Mouse (Mus musculus): ENCODE data around the gene Gm20661.

Gene Gm20661

DNA sequence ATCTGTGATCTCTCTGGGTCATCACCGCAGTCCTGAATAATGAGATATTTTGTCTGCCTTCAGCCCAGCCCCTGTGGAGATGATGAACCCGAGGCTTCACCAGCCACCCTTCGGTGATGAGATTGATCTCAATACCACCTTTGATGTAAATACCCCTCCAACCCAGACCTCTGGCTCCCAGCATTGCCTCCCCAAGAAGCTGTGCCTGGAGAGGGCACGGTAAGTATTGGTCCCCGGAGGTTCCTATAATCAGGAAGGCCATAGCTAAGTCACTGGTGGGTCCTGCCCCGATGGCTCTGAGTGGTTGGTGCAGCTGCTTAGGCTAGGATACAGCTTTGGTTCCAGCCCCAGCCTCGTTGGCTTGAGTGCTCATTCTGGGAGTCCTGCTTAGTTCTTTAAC is 14.3 kb upstream of the Gm20661 start:
- DNase-seq, result no peak

DNA sequence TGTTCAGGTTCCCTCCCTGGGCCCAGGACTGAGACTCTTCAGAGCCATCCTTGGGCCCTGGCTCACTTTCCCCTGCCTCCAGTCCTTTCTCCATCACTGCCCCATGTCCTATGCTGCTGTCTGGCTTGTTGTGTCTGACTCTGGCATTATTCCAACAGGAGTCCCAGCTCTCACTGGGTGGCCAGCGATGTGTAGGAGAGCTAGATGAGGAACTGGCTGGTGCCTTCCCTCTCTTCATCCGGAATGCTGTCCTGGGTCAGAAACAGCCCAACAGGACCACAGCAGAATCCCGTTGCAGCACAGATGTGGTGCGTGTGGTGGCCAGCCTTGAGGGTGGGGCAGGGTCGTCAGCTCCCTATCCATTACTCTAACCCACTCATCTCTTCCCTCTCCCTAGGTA is 12.5 kb upstream of the Gm20661 start:
- DNase-seq, result no peak

DNA sequence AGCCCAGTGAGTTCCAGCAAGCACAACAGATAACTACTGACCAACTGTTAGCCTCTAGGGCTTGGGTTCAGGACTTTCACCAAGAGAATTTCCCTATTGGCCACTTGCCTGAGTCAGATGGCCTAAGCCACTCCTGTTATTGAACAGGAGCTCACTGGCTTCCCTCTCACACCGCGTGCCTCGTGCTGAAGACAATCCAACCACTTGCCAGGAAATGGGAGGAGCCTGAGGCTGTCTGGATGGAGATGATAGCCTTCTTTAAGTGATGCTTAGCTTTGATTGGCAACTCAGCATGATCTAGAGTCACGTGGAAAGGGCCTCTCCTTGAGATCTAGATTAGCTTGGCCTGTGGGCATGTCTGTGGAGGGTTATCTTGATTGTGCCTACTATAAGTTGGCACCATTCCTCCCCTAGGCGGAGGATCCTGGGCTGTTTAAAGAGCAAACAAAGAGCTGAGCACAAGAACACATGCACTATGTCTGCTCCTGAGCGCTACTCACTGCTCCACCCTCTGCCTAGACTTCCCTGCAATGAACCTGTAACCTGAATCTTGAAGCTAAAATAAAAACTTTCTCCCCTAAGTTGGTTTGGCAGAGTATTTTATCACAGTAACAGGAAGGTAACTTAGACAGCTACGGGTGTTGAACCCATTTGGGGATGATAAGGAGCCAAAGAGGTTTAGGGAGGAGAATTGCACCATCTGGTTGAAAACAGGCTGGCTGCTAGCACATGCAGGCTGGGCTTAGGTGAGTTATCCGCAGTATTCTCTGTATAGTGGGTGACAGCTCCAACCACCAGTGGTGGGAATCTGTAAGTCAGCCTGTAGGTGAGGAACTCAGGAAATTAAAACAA is 10.9 kb upstream of the Gm20661 start:
- DNase-seq, result peak; percentile 54

DNA sequence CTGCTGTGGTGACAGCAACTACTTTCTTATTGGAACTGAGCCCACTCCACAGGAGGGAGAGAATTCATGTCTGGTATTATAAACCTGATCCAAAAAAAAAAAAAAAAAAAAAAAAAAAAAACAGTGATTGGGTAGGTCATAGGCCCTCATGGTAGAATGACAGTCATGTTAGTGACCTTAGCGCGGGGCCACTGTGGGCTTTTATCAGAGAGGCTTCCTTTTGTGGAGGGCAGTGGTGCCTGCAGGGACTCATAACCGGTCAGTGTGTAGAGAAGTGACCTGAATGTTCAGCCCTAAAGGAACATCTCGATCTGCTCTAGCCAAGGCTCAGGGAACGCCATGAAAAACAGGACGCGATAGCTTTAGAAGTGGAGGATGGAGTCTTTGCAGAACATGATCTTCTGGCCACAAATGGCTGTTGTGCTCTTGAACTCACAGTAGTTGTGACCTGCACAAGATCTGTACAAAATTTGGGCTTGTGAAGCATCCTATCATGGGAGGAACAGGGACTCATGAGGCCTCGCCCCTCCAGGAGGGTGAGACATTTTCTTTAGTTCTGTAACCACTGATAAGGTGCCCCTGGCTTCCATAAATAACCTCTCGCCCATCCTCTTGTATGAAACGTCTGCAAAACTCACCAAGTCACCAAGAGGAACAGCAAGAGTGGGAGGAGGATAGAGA is 8.2 kb upstream of the Gm20661 start:
- no peak for DNase-seq

DNA sequence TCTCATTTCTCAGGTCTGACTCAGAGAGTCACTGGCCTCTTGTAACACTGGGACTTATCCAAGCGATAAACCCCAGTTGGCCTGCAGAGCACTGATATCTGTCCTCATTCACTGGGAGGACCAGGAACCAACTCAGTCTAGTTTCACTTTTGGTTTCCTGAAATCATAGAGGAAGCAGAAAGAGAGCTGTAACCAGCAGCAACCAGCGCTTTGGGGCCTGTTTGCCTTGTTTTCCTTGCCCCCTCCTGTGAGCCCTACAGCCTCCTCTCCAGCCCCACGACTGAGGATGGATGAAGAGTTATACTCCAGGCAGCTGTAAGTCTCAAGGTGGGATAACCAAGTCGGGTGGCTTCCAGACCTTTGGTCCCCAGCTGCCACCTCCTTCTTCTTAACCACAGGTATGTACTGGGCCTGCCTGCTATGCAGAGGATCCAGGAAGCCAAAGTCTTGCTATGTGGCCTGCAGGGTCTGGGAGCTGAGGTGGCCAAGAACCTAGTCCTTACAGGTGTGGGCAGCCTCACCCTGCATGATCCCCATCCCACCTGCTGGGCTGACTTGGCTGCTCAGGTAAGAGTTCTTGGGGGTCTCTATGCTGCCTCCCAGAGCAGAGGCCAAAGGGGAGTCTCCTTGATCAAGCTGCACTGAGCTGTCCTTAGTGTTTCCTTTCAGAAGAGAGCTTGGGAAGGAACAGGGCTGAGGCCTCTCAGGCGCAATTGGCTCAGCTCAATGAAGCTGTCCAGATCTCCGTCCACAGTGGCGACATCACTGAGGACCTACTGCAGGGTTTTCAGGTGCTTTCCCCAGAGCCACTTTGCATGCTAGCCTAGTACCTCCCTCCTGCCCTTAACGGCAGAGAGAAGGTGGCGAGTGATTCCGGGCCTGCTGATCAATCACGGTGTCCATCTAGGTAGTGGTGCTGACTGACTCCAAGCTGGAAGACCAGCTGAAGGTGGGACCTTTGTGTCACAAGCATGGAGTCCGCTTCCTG is 7.2 kb upstream of the Gm20661 start, which contains the start of gene Uba7:
Gene Uba7 (plus strand): TSS at position 107 of the 988 bp plus-strand sequence.
- DNase-seq, result peak; percentile 71

DNA sequence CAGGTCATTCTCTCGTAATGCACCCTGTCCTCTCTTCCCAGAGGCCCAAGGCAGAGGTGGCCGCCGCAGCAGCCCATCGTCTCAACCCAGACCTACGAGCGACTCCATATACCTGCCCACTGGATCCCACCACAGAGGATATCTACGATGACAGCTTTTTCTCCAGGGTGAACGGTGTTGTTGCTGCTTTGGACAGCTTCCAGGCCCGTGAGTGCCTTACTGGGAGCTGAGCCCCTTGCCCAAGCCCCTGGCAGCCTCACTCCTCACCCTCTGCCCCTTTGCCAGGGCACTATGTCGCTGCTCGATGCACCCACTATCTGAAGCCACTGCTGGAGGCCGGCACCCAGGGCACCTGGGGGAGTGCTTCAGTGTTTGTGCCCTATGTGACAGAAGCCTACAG is 4.0 kb upstream of the Gm20661 start:
- DNase-seq, result no peak

DNA sequence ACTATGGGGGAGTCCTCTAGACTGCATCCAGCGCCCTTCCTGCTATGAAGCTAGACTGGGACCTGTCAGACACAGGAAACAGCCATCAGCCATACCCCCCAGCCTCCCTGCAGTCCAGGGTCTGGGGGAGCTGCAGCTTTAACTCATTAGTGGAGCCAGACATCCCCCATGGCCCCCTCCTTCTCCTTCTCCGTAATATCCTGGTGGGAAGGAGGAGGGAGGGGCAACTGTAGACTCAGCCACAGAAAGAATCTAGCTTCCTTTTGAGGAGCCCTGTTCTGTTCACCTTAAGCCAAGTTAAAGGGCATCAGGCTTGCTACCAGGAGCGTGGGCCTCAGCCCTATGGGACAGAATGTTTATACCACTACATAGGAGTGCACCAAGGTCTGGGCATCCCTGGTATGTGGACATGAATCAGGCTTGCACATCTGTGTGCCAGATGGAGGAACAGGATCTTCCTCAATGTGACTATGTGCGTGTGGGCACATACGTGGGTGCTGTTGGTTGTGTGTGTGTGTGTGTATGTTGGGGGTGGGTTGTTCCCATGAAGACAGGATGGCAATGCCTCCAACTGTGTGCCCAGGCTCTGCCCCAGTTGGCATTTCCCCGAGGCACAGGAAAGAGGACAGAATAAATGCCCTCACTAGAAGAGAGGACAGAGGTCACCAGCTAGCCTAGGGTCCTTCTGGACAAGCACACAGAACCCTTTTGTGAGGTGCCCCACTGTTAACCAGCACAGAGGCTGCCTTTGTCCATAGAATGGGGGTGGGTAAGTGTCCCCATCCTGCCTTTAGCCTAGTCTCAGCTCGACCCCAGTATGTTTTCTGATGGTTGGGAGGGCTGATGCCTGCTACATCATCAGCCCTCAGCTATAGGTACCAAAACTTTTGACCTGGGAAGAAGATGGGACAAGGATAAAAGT is 913 bp upstream of the Gm20661 start:
- DNase-seq, result no peak

DNA sequence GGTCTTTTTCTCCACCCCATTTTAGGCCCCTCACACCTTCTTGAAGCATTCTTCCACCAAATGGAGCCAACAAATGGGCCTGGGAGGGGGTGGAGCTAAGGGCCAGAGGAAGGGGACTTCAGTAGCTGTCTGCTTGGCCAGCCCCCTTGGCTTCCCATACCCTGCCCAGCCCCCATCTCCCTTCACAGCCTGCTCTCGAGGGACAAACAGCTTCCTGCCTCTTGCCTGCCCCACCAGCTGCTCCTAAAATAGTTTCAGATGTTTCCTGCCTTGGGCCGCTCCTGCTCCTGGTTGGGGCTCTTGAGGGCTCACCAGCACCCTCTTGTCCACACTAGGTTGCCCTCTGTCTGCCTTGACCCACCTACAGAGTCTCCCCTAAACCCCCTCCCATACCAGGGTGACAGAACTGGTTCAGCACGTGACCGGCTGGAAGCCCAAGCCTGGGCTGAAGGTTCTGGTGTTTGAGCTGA is 598 bp downstream of the Gm20661 start:
- DNase-seq, result peak; percentile 88

DNA sequence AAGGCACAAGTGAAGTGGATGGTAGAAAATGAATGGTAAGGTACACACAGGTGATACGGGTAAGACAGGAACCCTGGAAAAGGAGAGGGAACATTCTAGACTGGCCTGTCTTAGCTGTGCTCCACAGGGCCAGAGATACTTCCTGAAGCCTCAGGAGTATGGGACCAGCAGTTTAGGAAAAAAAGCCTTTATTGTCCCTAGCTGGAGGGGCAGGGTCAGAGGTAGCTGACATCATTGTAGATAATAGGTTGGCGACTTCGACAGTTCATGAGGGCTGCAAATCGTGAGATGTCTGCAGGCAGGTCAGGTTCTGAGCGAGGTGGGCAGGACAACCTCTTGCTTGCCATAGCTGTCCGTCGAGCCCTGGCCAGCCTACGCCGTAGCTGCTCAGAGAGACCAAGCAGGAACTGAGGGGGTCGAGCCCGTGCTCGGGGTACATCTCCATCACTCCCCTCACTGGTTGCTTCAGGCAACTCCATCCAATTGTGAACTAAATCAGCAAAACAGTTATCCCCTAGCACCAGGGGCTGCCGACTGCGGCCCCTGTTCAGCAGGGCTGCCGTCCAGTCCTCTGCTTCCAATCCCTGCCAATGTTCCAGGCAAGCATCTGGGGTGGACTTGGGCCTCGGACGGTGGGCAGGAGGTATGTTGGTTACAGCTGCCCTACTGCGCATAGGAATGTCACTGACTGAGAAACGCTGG is 1.3 kb downstream of the Gm20661 start:
- no peak for DNase-seq

DNA sequence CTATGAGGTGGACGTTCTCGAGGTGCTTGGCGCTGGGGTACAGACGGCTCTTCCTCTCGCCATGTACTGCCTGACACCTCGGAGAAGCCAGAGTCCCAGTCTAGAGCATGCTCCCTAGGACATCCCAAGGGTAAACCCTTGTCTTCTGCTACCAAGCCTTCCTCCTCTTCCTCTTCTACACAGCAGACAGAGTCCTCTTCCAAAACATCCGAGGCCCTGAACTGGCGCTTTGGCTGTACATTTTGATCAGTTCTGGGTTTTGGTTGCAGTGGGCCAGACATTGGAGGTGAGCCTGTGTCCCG is 1.8 kb downstream of the Gm20661 start:
- DNase-seq, result no peak

DNA sequence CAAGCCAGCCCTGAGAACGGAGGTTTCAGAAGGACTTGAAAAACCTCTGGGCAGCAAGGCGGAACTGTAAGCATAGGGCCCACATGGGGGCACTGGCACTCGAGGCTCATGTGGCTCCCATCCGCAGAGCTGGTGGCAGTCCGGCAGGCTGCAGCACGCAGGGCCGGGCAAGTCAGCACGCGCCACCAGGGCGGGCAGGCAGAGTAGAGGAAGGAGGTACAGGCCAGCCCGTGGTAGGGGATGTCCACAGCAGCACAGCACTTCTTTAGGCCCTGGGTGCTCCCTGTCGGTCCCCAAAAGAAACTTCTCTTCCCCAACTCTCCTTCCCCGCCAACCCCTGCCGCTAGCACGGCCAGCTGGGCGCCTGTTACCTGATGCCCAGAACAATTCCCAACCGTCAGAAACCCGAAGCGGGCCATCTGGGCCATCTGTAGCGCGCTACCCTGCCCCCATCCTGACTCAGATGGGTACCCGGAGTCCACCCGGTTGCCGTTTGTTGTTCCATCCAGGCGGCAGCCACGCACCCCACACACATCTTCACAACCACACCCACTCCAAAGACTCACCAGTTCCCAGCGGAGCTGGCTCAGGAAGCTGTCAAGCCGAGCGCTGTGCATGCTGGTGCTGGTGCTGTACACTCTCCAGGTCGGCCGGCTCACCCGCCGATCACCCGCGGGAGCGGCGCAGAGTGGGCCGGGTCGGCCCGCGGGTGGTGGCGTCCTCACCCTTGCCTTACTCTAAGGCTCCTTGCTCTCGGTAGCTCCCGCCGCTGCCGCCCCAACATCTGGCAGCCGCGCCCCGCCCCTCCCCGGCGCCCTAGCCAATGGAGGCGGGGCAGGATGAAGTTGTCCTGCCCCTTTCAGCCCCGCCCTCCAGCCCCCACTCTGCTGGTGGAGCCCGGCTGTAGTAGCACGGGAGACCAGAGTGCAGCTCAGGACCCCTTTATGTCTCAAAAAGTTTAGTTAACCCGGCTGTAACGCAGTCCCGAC is 2.6 kb downstream of the Gm20661 start, which contains the start of gene Inka1:
Gene Inka1 (minus strand): TSS at position 749 of the 989 bp plus-strand sequence.
- peak; percentile 94 for DNase-seq

DNA sequence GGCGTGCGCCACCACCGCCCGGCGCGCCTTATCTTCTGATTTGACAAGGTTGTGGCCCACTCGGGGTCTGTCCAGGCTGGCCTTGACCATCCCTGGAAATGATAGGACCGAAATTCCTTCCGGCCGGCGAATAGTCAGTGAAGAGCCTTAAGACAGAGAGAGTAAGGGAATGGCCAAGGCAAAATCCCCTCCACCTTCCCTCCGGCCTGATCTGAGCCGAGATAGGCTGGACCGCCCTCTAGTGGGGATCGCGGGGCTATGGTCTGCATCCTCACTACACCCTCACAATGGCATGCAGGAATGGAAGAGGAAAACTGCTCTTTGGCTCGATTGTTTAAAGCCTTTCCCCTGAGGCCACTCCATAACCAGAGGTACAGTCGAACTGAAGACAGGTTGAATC is 3.5 kb downstream of the Gm20661 start:
- DNase-seq, result peak; percentile 90

DNA sequence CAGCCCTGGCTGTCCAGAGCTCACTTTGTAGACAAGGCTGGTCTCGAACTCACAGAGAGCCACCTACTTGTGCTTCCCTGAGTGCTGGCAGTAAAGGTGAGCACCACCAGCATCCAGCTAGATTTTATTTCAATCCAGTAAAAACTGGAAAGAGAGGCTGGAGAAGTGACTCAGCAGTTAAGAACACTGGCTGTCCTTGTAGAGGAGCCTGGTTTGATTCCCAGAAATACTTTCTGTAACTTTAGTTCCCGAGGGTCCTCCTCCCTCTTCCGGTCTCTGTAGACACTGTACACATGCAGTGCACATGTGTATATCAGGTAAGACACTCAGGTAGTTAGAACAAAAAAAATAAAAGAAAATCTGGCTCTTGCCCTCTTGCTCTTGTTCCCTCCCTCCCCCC is 5.1 kb downstream of the Gm20661 start:
- DNase-seq, result no peak

DNA sequence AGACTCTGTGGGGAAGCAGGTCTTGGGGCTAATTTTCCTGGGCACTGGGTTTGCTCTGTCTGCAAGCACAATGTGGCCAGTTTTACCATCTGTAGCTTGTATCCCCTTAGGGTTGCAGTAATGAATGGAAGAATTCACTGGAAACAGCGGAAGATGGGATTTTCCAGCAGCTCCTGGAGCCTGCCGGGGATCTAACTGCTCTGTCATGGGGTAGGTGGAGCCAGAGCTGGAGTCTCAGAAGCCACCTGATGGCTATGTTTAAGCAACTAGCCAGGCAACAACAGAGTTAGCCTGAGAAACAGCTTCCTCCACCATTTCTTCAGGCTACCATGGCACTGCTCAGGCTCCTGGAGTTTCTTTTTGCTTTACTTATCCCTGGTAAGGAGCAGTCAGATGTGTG is 9.3 kb downstream of the Gm20661 start, which contains the start of gene Cdhr4:
Gene Cdhr4 (plus strand): TSS at position 301 of the 400 bp plus-strand sequence.
- no peak for DNase-seq

DNA sequence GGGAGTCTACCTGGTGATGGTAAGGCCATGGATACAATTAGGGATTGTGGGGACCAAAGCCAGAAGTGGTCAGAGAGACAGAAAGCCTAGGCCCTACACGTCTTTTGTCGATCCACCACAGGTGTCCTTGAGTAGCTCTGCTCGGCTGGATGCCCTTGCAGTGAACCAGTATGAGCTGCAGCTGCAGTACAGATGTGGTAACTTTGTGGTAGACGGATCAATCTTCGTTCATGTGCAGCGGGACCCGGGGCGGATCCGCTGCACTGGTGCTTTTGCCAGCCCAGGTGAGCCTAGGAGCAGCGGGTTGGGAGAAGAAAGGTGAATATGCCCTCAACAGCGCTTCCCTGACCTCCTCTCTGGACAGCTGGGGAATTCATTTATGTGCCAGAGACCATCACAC is 10.2 kb downstream of the Gm20661 start:
- no peak for DNase-seq

DNA sequence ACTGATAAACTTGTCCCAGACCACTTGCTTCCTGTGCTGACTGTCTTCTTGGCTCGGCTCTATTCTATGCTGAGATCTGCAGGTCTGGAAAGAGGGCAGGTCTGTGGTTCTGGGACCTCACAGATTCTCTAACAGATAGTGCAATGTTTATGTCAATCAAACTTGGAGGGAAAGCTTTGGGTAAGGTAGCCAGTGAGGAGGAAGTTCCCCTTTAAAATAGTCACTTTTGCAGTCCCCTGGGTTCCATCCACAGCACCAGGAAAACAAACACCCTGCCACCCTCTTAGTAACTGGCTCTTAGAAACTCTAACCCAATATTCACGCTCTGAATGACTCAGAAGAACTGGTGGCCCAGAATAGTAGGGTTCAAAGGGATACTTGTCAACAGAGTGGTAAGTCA is 11.6 kb downstream of the Gm20661 start:
- DNase-seq, result no peak

DNA sequence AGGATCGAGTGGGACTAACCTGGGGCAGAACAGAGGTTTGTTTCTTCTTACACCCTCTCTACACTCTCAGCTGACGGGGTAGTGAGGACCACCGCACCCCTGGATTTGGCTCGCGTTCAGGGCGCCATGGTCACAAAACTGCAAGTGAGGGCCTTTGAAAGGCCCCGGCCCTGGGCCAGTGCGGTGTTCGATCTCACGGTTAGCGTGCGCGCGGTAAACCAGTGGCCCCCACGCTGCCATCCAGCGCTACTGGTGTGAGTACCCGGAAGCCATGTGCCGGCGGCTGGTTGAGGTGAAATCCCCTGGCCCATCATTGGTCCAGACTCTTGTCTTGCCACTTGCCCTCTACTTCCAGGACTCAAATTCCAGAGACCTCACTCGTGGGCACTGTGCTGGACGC is 12.7 kb downstream of the Gm20661 start:
- no peak for DNase-seq

DNA sequence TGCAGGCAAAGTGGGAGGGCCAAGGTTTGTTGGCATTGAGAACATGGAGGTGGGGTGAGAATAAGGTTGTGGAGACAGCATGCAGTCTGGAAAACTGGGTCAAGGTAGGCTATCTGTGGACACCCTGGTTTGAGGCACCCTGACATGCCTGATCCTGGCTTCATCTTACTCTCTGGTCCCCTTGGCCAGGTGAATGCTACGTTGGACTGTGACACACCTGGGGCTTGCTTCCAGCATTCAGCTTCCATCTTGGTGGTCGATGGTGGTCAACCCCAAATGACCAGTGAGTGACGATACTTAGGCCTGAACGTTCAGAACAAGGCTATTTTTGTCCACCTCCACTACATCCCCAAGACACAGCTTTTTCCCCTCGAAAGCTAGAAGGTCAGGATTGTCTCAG is 13.2 kb downstream of the Gm20661 start, which contains the start of gene Gm20662:
Gene Gm20662 (plus strand): TSS at position 301 of the 400 bp plus-strand sequence.
- no peak for DNase-seq

DNA sequence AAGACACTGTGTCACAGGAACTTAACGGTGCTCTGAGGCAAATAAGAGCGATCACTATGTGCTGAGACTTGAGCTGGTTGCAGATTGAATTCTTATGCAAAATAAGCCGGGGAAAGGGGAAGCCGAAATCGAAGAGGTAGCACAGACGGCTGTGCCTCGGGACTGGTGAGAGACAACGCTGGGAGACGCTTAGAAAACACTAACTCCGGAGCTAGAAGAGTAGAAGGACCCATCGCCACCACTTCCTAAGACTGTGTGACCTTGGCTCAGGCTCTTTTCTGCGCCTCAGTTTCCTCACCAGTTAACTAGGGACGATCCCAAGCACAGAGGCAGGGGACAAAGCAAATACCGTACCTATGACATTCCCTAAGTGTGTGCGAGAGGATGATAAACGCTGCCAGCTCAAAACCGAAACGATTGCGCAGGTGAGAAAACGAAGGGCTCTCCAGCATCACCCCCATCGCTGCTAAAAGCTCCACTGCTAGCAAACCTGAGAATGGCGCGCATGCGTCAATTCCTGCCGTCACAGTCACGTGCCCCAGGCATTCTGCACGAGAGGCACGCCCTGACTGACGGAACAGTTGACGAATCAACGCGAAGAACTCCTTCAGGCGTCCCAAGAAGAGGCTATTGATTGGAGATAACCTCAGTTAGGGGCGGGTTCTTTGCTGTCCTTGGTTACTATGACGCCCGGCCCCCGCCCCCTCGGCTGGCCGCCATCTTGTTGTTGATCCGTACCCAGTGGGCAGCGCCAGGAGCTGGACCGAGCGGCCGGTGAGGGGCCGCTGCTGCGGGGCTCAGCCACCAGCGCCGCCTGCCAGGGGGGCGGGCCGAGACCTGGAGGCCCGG is 19.3 kb downstream of the Gm20661 start, which contains the start of gene Ip6k1:
Gene Ip6k1 (plus strand): TSS at position 580 of the 849 bp plus-strand sequence.
- DNase-seq, result peak; percentile 100

Data from lung, postnatal 36 days (tissue).